Mouse (Mus musculus) limb, embryonic 11.5 days (tissue): ENCODE results near the gene Lrrc3. TPM values are rescaled to one million over a fixed set of nuclear protein-coding genes. Genes with fewer than 3 reads are reported as not detected.

Experiments used
- ATAC-seq: fragments of 200-750 bp; cut with Nextera tagmentation; 2 replicates; pipeline ENCODE4 v1.8.0; 2017; ENCODE audit warnings: low read depth; ENCODE audit not compliant: insufficient number of reproducible peaks, low FRiP score, low TSS enrichment
- DNase-seq: peaks from one replicate; pipeline ENCODE4 v3.0.0-alpha.2; 2015; ENCODE audit warnings: low spot score
- H3K27ac ChIP-seq: fragments of 300-500 bp; sonication (generic); replicated peaks from 2 replicates; pipeline ENCODE4 v1.5.1; 2014; ENCODE audit warnings: low read depth, mild to moderate bottlenecking, low read length
- H3K27me3 ChIP-seq: fragments of 300-500 bp; sonication (generic); 2 replicates; pipeline ENCODE4 v1.6.1; 2014; ENCODE audit warnings: mild to moderate bottlenecking, low read length, mixed read lengths; ENCODE audit not compliant: control insufficient read depth, insufficient read depth
- H3K36me3 ChIP-seq: fragments of 300-500 bp; sonication (generic); 2 replicates; pipeline ENCODE4 v1.6.1; 2014; ENCODE audit warnings: mild to moderate bottlenecking, low read length, moderate library complexity, mixed read lengths; ENCODE audit not compliant: control insufficient read depth, insufficient read depth
- H3K4me1 ChIP-seq: fragments of 300-500 bp; sonication (generic); 2 replicates; pipeline ENCODE4 v1.6.1; 2014; ENCODE audit warnings: low read length, mixed read lengths; ENCODE audit not compliant: control insufficient read depth, insufficient read depth
- H3K4me2 ChIP-seq: fragments of 300-500 bp; sonication (generic); 2 replicates; pipeline ENCODE4 v1.6.1; 2014; ENCODE audit warnings: low read depth, mild to moderate bottlenecking, moderate library complexity; ENCODE audit not compliant: severe bottlenecking
- H3K4me3 ChIP-seq: fragments of 300-500 bp; sonication (generic); 2 replicates; pipeline ENCODE4 v1.5.1; 2014; ENCODE audit warnings: low read depth, low read length
- H3K9ac ChIP-seq: fragments of 300-500 bp; sonication (generic); 2 replicates; pipeline ENCODE4 v1.6.1; 2014; ENCODE audit warnings: mild to moderate bottlenecking, low read length
- H3K9me3 ChIP-seq: fragments of 300-500 bp; sonication (generic); 2 replicates; pipeline ENCODE4 v1.6.1; 2016; ENCODE audit warnings: low read length; ENCODE audit not compliant: control insufficient read depth
- WGBS: fragments of 180-500 bp; shearing (Covaris S2); extraction: QIAGEN DNeasy Blood & Tissue Kit; methylation state at CpG from one replicate; pipeline ENCODE4 v1.1.7; 2014; 5-methylcytosine and 5-hydroxymethylcytosine counted together
- polyA plus RNA-seq: library from polyadenylated mRNA; unstranded; fragments of >200 nt; fragmentation: Nextera tagmentation; extraction: Ambion mirVana; gene quantifications from 2 replicates; pipeline ENCODE4 v1.2.1, GENCODE M21; 2014

Gene Lrrc3
- polyA plus RNA-seq, 1 experiment from 2014 or later: 1.4 TPM

DNA sequence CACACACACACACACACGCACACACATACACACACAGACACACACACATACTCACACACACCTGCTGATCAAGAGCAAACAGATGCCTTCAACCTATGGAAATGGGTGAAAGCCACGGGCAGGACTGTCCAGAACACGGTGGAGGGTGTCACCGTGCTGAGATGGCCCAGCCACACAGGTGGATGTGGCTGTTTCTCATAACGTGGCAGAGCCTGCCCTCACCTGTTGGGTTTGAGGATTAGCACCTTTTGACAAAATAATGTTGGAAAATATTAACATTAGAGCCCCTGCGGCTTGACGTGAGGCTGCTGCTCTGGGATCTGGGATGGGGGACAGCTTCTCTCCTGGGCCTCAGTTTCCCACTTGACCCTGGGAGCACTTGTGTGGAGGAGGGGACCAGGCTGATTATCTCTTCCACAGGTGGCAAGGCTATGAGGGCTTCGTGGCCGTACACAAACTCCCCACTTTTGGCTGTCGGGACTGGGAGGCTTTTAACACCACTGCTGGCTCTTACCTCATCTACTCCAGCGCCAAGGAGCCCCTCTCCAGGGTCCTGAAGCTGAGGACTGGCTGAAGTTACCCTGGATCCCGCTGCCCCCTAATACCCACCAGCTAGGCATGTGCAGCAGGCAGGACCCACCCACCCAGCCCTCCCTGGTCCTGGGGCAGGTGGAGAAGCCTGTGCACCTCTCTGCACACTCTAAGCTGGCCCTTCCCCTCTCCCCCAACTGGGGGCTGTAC is 16.2 kb downstream of the Lrrc3 start:
- DNase-seq: peak; percentile 60
- Histone ChIP-seq H3K9ac (no peak overlapping the region), H3K36me3 (no peaks in the 10 kb centered on the region), H3K4me2 (no peak overlapping the region), H3K27me3 (no peaks in the 10 kb centered on the region), H3K4me3 (no peak overlapping the region), H3K9me3 (no peaks in the 10 kb centered on the region), H3K4me1 (no peaks in the 10 kb centered on the region), H3K27ac (no peak overlapping the region)
- 52% methylated on average over 12 of the region's 12 CpGs for WGBS
- ATAC-seq: no peak

DNA sequence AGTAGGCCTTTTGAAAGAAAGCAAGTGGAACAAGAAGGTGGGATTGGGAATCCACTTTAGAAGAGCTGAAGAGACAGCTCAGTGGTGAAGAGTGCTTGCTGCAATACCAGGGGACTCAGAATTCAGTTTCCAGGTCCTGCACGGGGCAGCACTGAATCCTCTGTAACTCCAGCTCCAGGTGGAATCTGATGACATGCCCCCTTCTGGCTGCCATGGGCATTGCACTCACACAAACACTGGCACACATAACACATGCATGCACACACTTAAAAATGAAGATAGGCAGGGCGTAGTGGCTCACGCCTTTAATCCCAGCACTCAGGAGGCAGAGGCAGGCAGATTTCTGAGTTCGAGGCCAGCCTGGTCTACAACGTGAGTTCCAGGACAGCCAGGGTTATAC is 19.8 kb downstream of the Lrrc3 start:
- no peaks in the 10 kb centered on the region for H3K4me1 ChIP-seq
- no peak overlapping the region for H3K9ac ChIP-seq
- no peaks in the 10 kb centered on the region for H3K9me3 ChIP-seq
- no peaks in the 10 kb centered on the region for H3K36me3 ChIP-seq
- H3K27ac ChIP-seq: no peak overlapping the region
- H3K27me3 ChIP-seq: no peaks in the 10 kb centered on the region
- no peak for DNase-seq
- 86% methylated on average over 5 of the region's 5 CpGs for WGBS
- H3K4me3 ChIP-seq: no peak overlapping the region
- no peak overlapping the region for H3K4me2 ChIP-seq
- ATAC-seq: no peak

DNA sequence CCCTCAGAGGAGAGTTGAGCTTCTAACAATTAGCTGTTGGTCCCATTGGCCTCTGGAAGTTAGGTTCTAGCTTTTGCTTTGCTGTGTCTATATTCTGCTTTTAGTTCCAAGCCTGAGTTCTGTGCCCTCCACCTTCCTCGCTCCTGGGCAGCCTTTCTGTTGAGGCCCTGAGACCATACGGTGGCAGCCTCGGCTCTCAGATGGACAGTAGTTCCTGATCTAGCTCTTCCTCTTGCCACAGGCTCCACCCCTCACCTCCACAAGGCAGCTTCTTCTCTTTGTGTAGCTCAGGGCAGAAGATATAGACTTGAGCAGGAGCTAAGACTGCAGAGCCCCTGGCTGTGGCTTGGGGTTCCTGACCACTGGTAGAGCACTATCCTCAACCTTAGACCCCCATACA is 22.0 kb downstream of the Lrrc3 start:
- DNase-seq (no peak), ATAC-seq (no peak)
- Histone ChIP-seq H3K27ac (no peak overlapping the region), H3K4me3 (no peak overlapping the region), H3K4me1 (no peaks in the 10 kb centered on the region), H3K9ac (no peak overlapping the region), H3K27me3 (no peaks in the 10 kb centered on the region), H3K36me3 (no peaks in the 10 kb centered on the region), H3K9me3 (no peaks in the 10 kb centered on the region), H3K4me2 (no peak overlapping the region)
- WGBS: 84% methylated on average over 3 of the region's 3 CpGs

DNA sequence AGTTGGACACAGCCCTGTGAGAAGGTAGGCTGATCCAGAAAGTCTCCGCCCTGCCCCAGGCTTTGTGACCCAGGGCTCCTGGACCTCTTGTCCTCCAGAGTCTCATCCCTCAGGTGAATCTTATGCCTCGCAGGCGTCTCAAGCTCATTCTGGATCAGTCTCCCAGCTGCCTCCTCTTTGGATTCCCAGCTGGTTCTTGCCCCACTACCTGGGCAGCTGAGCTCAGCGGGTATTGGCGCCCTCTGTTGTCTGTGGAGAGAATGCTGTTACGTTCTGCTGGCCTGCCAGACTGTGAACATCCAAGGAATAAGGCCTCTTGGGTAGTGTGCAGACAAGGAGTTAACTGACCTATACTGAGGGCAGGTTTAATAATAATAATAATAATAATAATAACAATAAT is 23.4 kb downstream of the Lrrc3 start:
- Histone ChIP-seq H3K27me3 (no peaks in the 10 kb centered on the region), H3K9me3 (no peaks in the 10 kb centered on the region), H3K27ac (no peak overlapping the region), H3K4me1 (no peaks in the 10 kb centered on the region), H3K4me3 (no peak overlapping the region), H3K36me3 (no peaks in the 10 kb centered on the region), H3K4me2 (no peak overlapping the region), H3K9ac (no peak overlapping the region)
- ATAC-seq (no peak), DNase-seq (peak; percentile 29)
- WGBS: 62% methylated on average over 6 of the region's 6 CpGs

DNA sequence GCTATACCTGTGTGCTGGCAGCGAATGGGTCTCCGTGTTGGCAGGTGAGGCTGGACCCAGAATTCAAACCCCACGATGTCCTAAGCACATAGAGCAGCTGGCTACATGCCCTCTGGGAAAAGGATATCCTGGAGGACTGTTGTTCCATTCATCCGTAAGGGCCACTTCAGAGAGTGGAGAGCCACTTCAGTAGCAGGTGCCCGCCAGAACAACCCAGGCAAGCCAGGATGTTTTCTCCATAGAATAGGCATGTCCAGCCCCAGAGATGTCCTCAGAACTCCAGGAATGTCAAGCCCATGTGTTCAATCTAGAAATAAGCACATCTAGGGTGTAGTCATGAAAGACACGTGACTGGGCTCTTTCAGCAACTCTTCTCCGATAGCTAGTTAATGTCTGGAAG is 32.7 kb downstream of the Lrrc3 start:
- ATAC-seq: no peak
- Histone ChIP-seq H3K9me3 (no peaks in the 10 kb centered on the region), H3K36me3 (no peaks in the 10 kb centered on the region), H3K9ac (no peak overlapping the region), H3K4me1 (no peaks in the 10 kb centered on the region), H3K4me3 (no peak overlapping the region), H3K27me3 (no peaks in the 10 kb centered on the region), H3K27ac (no peak overlapping the region), H3K4me2 (no peak overlapping the region)
- WGBS: 88% methylated on average over 7 of the region's 7 CpGs
- no peak for DNase-seq

DNA sequence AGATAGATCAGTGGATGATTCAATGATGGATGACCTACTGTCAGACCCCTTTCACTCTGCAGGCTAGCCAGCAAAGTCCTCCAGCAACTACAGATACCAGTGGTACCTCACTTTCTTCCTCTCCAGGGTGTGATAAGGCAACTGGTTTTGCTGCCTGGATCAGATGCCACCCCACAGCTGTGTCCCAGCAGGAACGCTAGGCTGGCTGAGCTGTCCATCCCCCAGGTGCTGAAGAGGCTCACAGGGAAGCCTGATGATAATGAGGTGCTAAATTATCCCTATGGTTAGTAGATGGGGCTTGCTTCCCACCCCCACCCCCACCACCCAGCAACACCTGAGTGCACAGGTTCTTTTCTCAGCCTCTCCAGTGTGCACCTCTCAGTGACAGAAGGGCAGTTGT is 34.8 kb downstream of the Lrrc3 start:
- WGBS: 10% methylated on average over 1 of the region's 1 CpGs
- no peak overlapping the region for H3K4me3 ChIP-seq
- H3K27ac ChIP-seq: no peak overlapping the region
- H3K9ac ChIP-seq: no peak overlapping the region
- H3K4me1 ChIP-seq: no peaks in the 10 kb centered on the region
- ATAC-seq (no peak), DNase-seq (peak; percentile 45)
- H3K4me2 ChIP-seq: no peak overlapping the region
- no peaks in the 10 kb centered on the region for H3K36me3 ChIP-seq
- no peaks in the 10 kb centered on the region for H3K9me3 ChIP-seq
- no peaks in the 10 kb centered on the region for H3K27me3 ChIP-seq

DNA sequence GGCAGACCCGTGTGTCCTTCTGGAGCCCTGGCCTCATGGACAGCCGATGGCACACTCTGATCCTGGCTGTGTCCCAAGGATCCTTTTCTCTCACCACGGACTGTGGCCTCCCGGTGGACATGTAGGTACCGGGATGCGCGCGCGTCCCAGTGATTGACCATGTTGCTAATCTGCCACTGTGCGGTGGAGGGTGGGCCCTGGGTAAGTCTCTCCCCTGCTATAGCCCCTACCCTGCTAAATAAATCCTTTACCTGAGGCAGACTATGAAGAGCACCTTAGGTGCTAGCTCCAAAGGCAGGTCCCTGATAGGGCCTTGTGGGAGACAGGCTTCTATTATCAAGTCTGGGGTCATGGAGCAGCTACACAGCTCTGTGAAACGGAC is 37.6 kb downstream of the Lrrc3 start:
- ATAC-seq (no peak), DNase-seq (no peak)
- Histone ChIP-seq H3K4me1 (no peaks in the 10 kb centered on the region), H3K4me3 (no peak overlapping the region), H3K27me3 (no peaks in the 10 kb centered on the region), H3K36me3 (no peaks in the 10 kb centered on the region), H3K9me3 (no peaks in the 10 kb centered on the region), H3K4me2 (peak overlapping the region; percentile 36), H3K27ac (no peak overlapping the region), H3K9ac (0 out of 2 replicates have a peak overlapping the region, but pooled peaks have one; percentile 13)
- WGBS: 30% methylated on average over 11 of the region's 11 CpGs

DNA sequence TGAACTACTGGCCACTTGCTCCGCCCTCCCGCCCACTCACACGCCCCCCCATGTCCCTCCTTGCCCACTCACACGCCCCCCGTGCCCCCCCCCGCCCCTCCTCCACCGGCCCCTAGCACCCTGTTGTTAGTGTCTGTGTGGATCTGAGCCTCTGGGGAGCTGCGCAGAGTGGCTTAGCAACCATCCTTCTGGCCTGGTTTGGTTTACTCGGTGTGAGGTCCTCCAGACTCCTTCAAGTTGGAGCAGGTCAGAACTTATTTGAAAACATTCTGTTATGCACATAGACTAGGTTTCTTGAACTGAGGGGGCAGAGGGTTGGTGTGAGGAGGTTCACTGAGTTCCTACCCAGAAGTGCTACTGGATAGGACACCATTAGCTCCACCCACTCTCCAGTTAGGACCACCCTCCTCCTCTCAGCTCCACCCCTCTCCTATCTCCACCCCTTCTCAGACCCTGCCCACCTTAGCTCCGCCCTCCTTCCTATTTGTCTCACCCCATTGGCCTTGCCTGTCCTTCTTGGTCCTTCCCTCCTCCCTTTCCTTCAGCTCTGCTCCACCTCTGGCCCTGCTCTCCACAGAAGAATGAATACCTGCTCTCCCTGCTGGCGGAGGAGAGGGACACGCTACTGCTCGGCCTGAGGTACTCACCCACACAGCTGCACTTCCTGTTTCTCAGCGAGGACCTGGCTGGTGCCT is 38.1 kb downstream of the Lrrc3 start:
- no peaks in the 10 kb centered on the region for H3K4me1 ChIP-seq
- H3K27ac ChIP-seq: no peak overlapping the region
- H3K36me3 ChIP-seq: no peaks in the 10 kb centered on the region
- no peaks in the 10 kb centered on the region for H3K27me3 ChIP-seq
- DNase-seq (peak; percentile 66), ATAC-seq (peak; percentile 73)
- no peak overlapping the region for H3K4me3 ChIP-seq
- 0 out of 2 replicates have a peak overlapping the region, but pooled peaks have one; percentile 13 for H3K9ac ChIP-seq
- no peaks in the 10 kb centered on the region for H3K9me3 ChIP-seq
- peak overlapping the region; percentile 36 for H3K4me2 ChIP-seq
- WGBS: 28% methylated on average over 14 of the region's 14 CpGs
